Mouse (Mus musculus): ENCODE measurements around the gene Prkar1a.

GRCm38 (mm10) chr11:109705336-109706054 lies 56.3 kb downstream of the Prkar1a start:
- no peak for TF ChIP-seq CTCF (IDR thresholded peaks at IDR 0.05)
- TF ChIP-seq POLR2A (IDR thresholded peaks at IDR 0.05; ENCODE audit: insufficient read depth, low read depth, low read length), result no peak
- no peak for TF ChIP-seq EP300 (IDR thresholded peaks at IDR 0.05; ENCODE audit: insufficient read depth, low read depth, low read length)
